Mouse (Mus musculus): ENCODE measurements around the gene Ndufaf5. TPM values are rescaled to one million over a fixed set of nuclear protein-coding genes. Genes with fewer than 3 reads are reported as not detected.

The Ndufaf5 gene
- total RNA-seq, 4 experiments from 2014 or later: 45.6 to 50.8 (median 49.4) TPM

Other genes starting within 250 kb of the Ndufaf5 start
- gene Tasp1, start 103.8 kb upstream of the Ndufaf5 start, total RNA-seq (2022): 10 to 100 TPM; 26.4 to 32.8 (median 31.3) TPM
- gene Gm17374, start 18.6 kb upstream of the Ndufaf5 start, total RNA-seq (2022): not detected
- gene Esf1, start 85 bp upstream of the Ndufaf5 start, total RNA-seq (2022): 10 to 100 TPM; 19.1 to 21.6 (median 20.7) TPM
- not detected for gene Sel1l2, start 219.1 kb downstream of the Ndufaf5 start, total RNA-seq (2022)
- gene Macrod2, start 224.7 kb downstream of the Ndufaf5 start, total RNA-seq (2022): 10 to 100 TPM; 48.3 to 54.4 (median 52.3) TPM

Data from layer of hippocampus, adult 8-10 months (tissue).